Mouse (Mus musculus) heart, postnatal 14 days (tissue): ENCODE measurements around the gene Zbtb32. TPM values are rescaled to one million over a fixed set of nuclear protein-coding genes. Genes with fewer than 3 reads are reported as not detected.

Experiments
- DNase-seq, 2 experiments: peaks; one replicate each; pipeline ENCODE4 v3.0.0; 2021 to 2022
- intact Hi-C: fragments of 180-260 bp; cut with DNase I; formaldehyde crosslinking; loops from one replicate; pipeline ENCODE4 v1.15.1; 2025
- total RNA-seq, 2 experiments: library from RNA; stranded (reverse); gene quantifications; 2 replicates each; pipeline ENCODE4 v1.2.3; 2021

Zbtb32 gene
- total RNA-seq, 2 experiments from 2014 or later, result not detected

- intact Hi-C loops, result loop anchor here (10.0 kb wide), 1 partner anchor 230 kb away; no protein-coding TSS in a partner anchor
Measured at GRCm38 (mm10) chr7:30604424-30604823, 5.7 kb upstream of the Zbtb32 start.

GRCm38 (mm10) chr7:30602583-30602982 lies 3.9 kb upstream of the Zbtb32 start:
- intact Hi-C loops, result loop anchor here (10.0 kb wide), 1 partner anchor 228 kb away; no protein-coding TSS in a partner anchor
- DNase-seq, result no peak

More at GRCm38 (mm10) chr7:30604424-30604823, 5.7 kb upstream of the Zbtb32 start:
- no peak for DNase-seq

- no peak for DNase-seq
- intact Hi-C loops, result loop anchor here (10.0 kb wide), 1 partner anchor 226 kb away; no protein-coding TSS in a partner anchor
Measured at GRCm38 (mm10) chr7:30600651-30601050, 1.9 kb upstream of the Zbtb32 start.

GRCm38 (mm10) chr7:30599933-30600353 lies 1.2 kb upstream of the Zbtb32 start:
- intact Hi-C loops, result loop anchor here (10.0 kb wide), 1 partner anchor 225 kb away; no protein-coding TSS in a partner anchor

GRCm38 (mm10) chr7:30596811-30597210 lies 1.9 kb downstream of the Zbtb32 start:
- intact Hi-C loops, result no loop called here
- no peak for DNase-seq

More at GRCm38 (mm10) chr7:30599933-30600353, 1.2 kb upstream of the Zbtb32 start:
- peak; percentile 80 to 89 for DNase-seq

- intact Hi-C loops, result no loop called here
- DNase-seq, result no peak
Measured at GRCm38 (mm10) chr7:30596093-30596492, 2.6 kb downstream of the Zbtb32 start.

- intact Hi-C loops, result no loop called here
- DNase-seq, result no peak
Measured at GRCm38 (mm10) chr7:30594510-30595024, 4.1 kb downstream of the Zbtb32 start.

GRCm38 (mm10) chr7:30593579-30594509 lies 4.9 kb downstream of the Zbtb32 start:
- no peak for DNase-seq
- intact Hi-C loops, result no loop called here

- intact Hi-C loops, result no loop called here
Measured at GRCm38 (mm10) chr7:30592772-30593423, 5.8 kb downstream of the Zbtb32 start.

GRCm38 (mm10) chr7:30591605-30591951 lies 7.1 kb downstream of the Zbtb32 start:
- intact Hi-C loops, result no loop called here
- DNase-seq, result no peak

More at GRCm38 (mm10) chr7:30592772-30593423, 5.8 kb downstream of the Zbtb32 start:
- DNase-seq, result no peak

GRCm38 (mm10) chr7:30590927-30591604 lies 7.6 kb downstream of the Zbtb32 start:
- intact Hi-C loops, result loop anchor here (1.0 kb wide), 1 partner anchor 22 kb away; no protein-coding TSS in a partner anchor
- DNase-seq, result no peak

GRCm38 (mm10) chr7:30589435-30590301 lies 9.0 kb downstream of the Zbtb32 start:
- intact Hi-C loops, result loop anchor here (1.0 to 2.0 kb wide), 3 partner anchors 19 to 269 kb away; no protein-coding TSS in a partner anchor
- peak; percentile 88 to 90 for DNase-seq

- peak; percentile 95 to 97 for DNase-seq
- intact Hi-C loops, result loop anchor here (1.0 to 2.0 kb wide), 3 partner anchors 19 to 270 kb away; no protein-coding TSS in a partner anchor
Measured at GRCm38 (mm10) chr7:30588676-30589434, 9.9 kb downstream of the Zbtb32 start, which contains the start of gene Kmt2b. Gene Kmt2b, minus strand, starts transcription at chr7:30588726.

GRCm38 (mm10) chr7:30587842-30588667 lies 10.7 kb downstream of the Zbtb32 start:
- DNase-seq, result peak in 1 of 2 experiments; percentile 47
- intact Hi-C loops, result loop anchor here (1.0 to 2.0 kb wide), 2 partner anchors 24 to 271 kb away; no protein-coding TSS in a partner anchor

- DNase-seq, result no peak
- intact Hi-C loops, result no loop called here
Measured at GRCm38 (mm10) chr7:30586455-30587020, 12.2 kb downstream of the Zbtb32 start.

- intact Hi-C loops, result no loop called here
- DNase-seq, result no peak
Measured at GRCm38 (mm10) chr7:30585170-30585569, 13.5 kb downstream of the Zbtb32 start.

GRCm38 (mm10) chr7:30584339-30584738 lies 14.4 kb downstream of the Zbtb32 start:
- no peak for DNase-seq
- intact Hi-C loops, result no loop called here
